Mouse (Mus musculus): Measurements from ENCODE around the gene Vmn1r45. TPM values are rescaled to one million over a fixed set of nuclear protein-coding genes. Genes with fewer than 3 reads are reported as not detected.

The Vmn1r45 gene
- polyA plus RNA-seq (2014; fragmentation: Illumina TruSeq; extraction: RNeasy Lipid Tissue Mini Kit (QIAGEN cat#74804); ENCODE audit: low read depth, low replicate concordance): not detected

DNA sequence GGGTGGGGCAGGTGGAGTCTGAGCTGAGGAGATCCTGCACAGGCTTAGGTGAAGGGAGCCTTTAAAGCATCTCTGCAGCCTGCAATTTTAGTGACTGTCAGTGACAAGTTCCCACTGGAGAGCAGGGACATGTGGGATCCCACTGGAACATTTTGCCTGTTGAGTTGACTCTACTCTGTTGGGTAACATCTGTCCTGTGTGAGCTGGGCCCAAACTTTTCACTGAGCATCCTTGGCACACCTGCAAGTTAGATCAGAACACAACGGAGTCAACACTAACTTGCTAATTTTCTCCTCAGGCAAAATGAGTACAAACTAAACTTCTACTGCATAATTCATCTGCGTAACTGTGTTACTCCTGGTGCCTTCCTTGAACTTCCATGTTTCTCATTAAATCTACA, at the start of gene Vmn1r45:
Vmn1r45 (minus strand) TSS at position 101 of the 400 bp plus-strand sequence.

DNA sequence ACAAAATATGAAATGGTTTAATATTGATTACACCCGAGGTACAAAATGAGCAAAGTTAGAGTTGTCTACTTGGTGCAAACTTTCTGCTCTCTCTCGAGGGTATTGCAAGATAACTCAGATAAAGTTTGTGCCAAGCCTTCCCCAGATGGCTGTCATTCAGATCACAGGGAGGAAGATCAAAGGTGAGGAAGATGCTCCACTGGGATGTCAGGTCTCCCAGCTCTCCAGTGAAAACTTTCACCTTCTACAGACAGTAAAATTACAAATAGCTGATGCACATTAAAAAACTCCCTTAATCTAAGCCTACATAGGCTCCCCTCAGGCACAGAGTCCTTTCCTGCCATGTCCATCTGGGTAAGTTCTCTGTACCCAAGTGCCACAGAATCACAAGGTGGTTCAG, 28.6 kb upstream of the Vmn1r45 start, which contains the start of gene Vmn1r46:
Vmn1r46 (plus strand) TSS at position 301 of the 400 bp plus-strand sequence.

GRCm38 (mm10) chr6:89883360-89883759, 57.0 kb downstream of the Vmn1r45 start, which contains the start of gene Vmn1r44:
Gene Vmn1r44, plus strand, starts transcription at chr6:89883660.

Other genes with a start within 250 kb of the Vmn1r45 start
- gene Vmn1r40, start 233.1 kb downstream of the Vmn1r45 start, polyA plus RNA-seq (2014; fragmentation: Illumina TruSeq; extraction: RNeasy Lipid Tissue Mini Kit (QIAGEN cat#74804); ENCODE audit: low read depth, low replicate concordance): not detected
- gene Vmn1r41, start 199.8 kb downstream of the Vmn1r45 start, polyA plus RNA-seq (2014; fragmentation: Illumina TruSeq; extraction: RNeasy Lipid Tissue Mini Kit (QIAGEN cat#74804); ENCODE audit: low read depth, low replicate concordance): not detected
- not detected for gene Vmn1r42, start 64.2 kb downstream of the Vmn1r45 start, polyA plus RNA-seq (2014; fragmentation: Illumina TruSeq; extraction: RNeasy Lipid Tissue Mini Kit (QIAGEN cat#74804); ENCODE audit: low read depth, low replicate concordance)
- gene Vmn1r43, start 64.2 kb downstream of the Vmn1r45 start, polyA plus RNA-seq (2014; fragmentation: Illumina TruSeq; extraction: RNeasy Lipid Tissue Mini Kit (QIAGEN cat#74804); ENCODE audit: low read depth, low replicate concordance): not detected
- not detected for gene Vmn1r44, start 56.9 kb downstream of the Vmn1r45 start, polyA plus RNA-seq (2014; fragmentation: Illumina TruSeq; extraction: RNeasy Lipid Tissue Mini Kit (QIAGEN cat#74804); ENCODE audit: low read depth, low replicate concordance)
- not detected for gene Vmn1r46, start 28.7 kb upstream of the Vmn1r45 start, polyA plus RNA-seq (2014; fragmentation: Illumina TruSeq; extraction: RNeasy Lipid Tissue Mini Kit (QIAGEN cat#74804); ENCODE audit: low read depth, low replicate concordance)
- gene Vmn1r47, start 75.5 kb upstream of the Vmn1r45 start, polyA plus RNA-seq (2014; fragmentation: Illumina TruSeq; extraction: RNeasy Lipid Tissue Mini Kit (QIAGEN cat#74804); ENCODE audit: low read depth, low replicate concordance): not detected
- gene Vmn1r48, start 96.2 kb upstream of the Vmn1r45 start, polyA plus RNA-seq (2014; fragmentation: Illumina TruSeq; extraction: RNeasy Lipid Tissue Mini Kit (QIAGEN cat#74804); ENCODE audit: low read depth, low replicate concordance): not detected
- not detected for gene Vmn1r49, start 137.9 kb upstream of the Vmn1r45 start, polyA plus RNA-seq (2014; fragmentation: Illumina TruSeq; extraction: RNeasy Lipid Tissue Mini Kit (QIAGEN cat#74804); ENCODE audit: low read depth, low replicate concordance)
- gene Vmn1r50, start 160.8 kb upstream of the Vmn1r45 start, polyA plus RNA-seq (2014; fragmentation: Illumina TruSeq; extraction: RNeasy Lipid Tissue Mini Kit (QIAGEN cat#74804); ENCODE audit: low read depth, low replicate concordance): not detected
- not detected for gene Vmn1r51, start 182.0 kb upstream of the Vmn1r45 start, polyA plus RNA-seq (2014; fragmentation: Illumina TruSeq; extraction: RNeasy Lipid Tissue Mini Kit (QIAGEN cat#74804); ENCODE audit: low read depth, low replicate concordance)
- gene Vmn1r52, start 234.2 kb upstream of the Vmn1r45 start, polyA plus RNA-seq (2014; fragmentation: Illumina TruSeq; extraction: RNeasy Lipid Tissue Mini Kit (QIAGEN cat#74804); ENCODE audit: low read depth, low replicate concordance): not detected

Measured in kidney, adult 10 weeks (tissue).